Mouse (Mus musculus) midbrain, postnatal 0 days (tissue): ENCODE data around the gene Syndig1. TPM values are rescaled to one million over a fixed set of nuclear protein-coding genes. Genes with fewer than 3 reads are reported as not detected.

ENCODE experiments used
- ATAC-seq: fragments of 200-750 bp; cut with Nextera tagmentation; 2 replicates; pipeline ENCODE4 v1.8.0; 2017; ENCODE audit warnings: moderate number of reproducible peaks, mild to moderate bottlenecking, moderate TSS enrichment, moderate library complexity; ENCODE audit not compliant: low FRiP score
- DNase-seq: peaks from one replicate; pipeline ENCODE4 v3.0.0-alpha.2; 2015; ENCODE audit warnings: low spot score
- H3K27ac ChIP-seq: fragments of 300-500 bp; sonication (generic); 2 replicates; pipeline ENCODE4 v1.5.1; 2014; ENCODE audit warnings: low read depth, mild to moderate bottlenecking, low read length, mixed read lengths
- H3K27me3 ChIP-seq: fragments of 300-500 bp; sonication (generic); 2 replicates; pipeline ENCODE4 v1.6.1; 2014; ENCODE audit warnings: low read length, control low read depth, mixed read lengths; ENCODE audit not compliant: insufficient read depth
- H3K36me3 ChIP-seq: fragments of 300-500 bp; sonication (generic); 2 replicates; pipeline ENCODE4 v1.6.1; 2014; ENCODE audit warnings: low read length, control low read depth, mixed read lengths; ENCODE audit not compliant: insufficient read depth
- H3K4me1 ChIP-seq: fragments of 300-500 bp; sonication (generic); 2 replicates; pipeline ENCODE4 v1.6.1; 2014; ENCODE audit warnings: mild to moderate bottlenecking, control low read depth, antibody characterized with exemption, low read length, mixed read lengths; ENCODE audit not compliant: insufficient read depth
- H3K4me2 ChIP-seq: fragments of 300-500 bp; sonication (generic); 2 replicates; pipeline ENCODE4 v1.6.1; 2014; ENCODE audit warnings: low read depth, mild to moderate bottlenecking, low read length, mixed read lengths; ENCODE audit not compliant: poor library complexity, severe bottlenecking
- H3K4me3 ChIP-seq: fragments of 300-500 bp; sonication (generic); 2 replicates; pipeline ENCODE4 v1.5.1; 2014; ENCODE audit warnings: low read depth, mild to moderate bottlenecking, low read length, moderate library complexity
- H3K9ac ChIP-seq: fragments of 300-500 bp; sonication (generic); replicated peaks from 2 replicates; pipeline ENCODE4 v1.6.1; 2014; ENCODE audit warnings: mild to moderate bottlenecking, low read length, moderate library complexity, mixed read lengths; ENCODE audit not compliant: poor library complexity, severe bottlenecking
- H3K9me3 ChIP-seq: fragments of 300-500 bp; sonication (generic); 2 replicates; pipeline ENCODE4 v1.6.1; 2016; ENCODE audit warnings: low read length, control low read depth
- CTCF ChIP-seq: IDR thresholded peaks from 2 replicates; pipeline ENCODE4 v1.5.1; 2016; ENCODE audit warnings: antibody characterized with exemption, mild to moderate bottlenecking
- WGBS: fragments of 180-500 bp; shearing (Covaris S2); extraction: QIAGEN DNeasy Blood & Tissue Kit; methylation state at CpG from one replicate; pipeline ENCODE4 v1.1.7; 2014; 5-methylcytosine and 5-hydroxymethylcytosine counted together
- polyA plus RNA-seq: library from polyadenylated mRNA; unstranded; fragments of >200 nt; fragmentation: Nextera tagmentation; extraction: Ambion mirVana; gene quantifications from 2 replicates; pipeline ENCODE4 v1.2.1, GENCODE M21; 2015
- total RNA-seq: library from RNA; depleted of rRNA; stranded (reverse); fragments of >200 nt; gene quantifications from 2 replicates; pipeline ENCODE4 v1.2.3, GENCODE M21; 2014

Gene Syndig1
- total and polyA plus RNA-seq, 2 experiments from 2014 or later, result 28.6 to 35.7 TPM

GRCm38 (mm10) chr2:149861002-149861401 is 32.0 kb downstream of the Syndig1 start:
- Histone ChIP-seq H3K9ac (no peak overlapping the region), H3K4me3 (no peak overlapping the region), H3K27ac (no peak overlapping the region), H3K4me2 (no peak overlapping the region), H3K36me3 (no peaks in the 10 kb centered on the region), H3K27me3 (no peaks in the 10 kb centered on the region), H3K4me1 (no peaks in the 10 kb centered on the region), H3K9me3 (no peaks in the 10 kb centered on the region)
- no peak for DNase-seq
- no peak for ATAC-seq
- WGBS, result 90% methylated on average over 3 of the region's 3 CpGs
- TF ChIP-seq CTCF, result no peak

- no peaks in the 10 kb centered on the region for H3K27me3 ChIP-seq
- ATAC-seq, result no peak
- H3K4me1 ChIP-seq, result no peaks in the 10 kb centered on the region
- no peak overlapping the region for H3K27ac ChIP-seq
- no peaks in the 10 kb centered on the region for H3K9me3 ChIP-seq
- WGBS, result 77% methylated on average over 5 of the region's 5 CpGs
- H3K4me2 ChIP-seq, result no peak overlapping the region
- no peaks in the 10 kb centered on the region for H3K36me3 ChIP-seq
- DNase-seq, result no peak
- no peak for TF ChIP-seq CTCF
- H3K4me3 ChIP-seq, result no peak overlapping the region
- H3K9ac ChIP-seq, result no peak overlapping the region
Measured at GRCm38 (mm10) chr2:149865914-149866435, 37.0 kb downstream of the Syndig1 start.

DNA sequence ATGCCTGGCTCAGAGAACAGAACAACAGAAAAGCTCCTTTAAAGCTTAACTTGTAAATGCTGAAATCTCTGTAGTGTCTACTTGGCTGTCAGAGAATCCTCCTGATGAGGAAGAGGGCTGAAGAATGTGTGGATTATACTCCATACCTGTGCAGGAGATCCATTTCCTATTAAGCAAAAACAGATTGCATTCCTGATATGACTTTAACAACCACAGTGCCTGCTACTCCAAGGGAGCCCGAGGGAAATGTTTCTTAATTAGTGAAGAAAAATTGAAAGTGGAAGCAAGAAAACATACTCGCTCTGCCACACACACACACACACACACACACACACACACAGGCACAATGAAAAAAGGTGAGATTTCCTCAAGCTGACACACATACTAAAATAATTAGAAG is 41.5 kb downstream of the Syndig1 start:
- Histone ChIP-seq H3K27ac (no peak overlapping the region), H3K4me2 (no peak overlapping the region), H3K27me3 (no peaks in the 10 kb centered on the region), H3K9ac (no peak overlapping the region), H3K9me3 (no peaks in the 10 kb centered on the region), H3K4me1 (no peaks in the 10 kb centered on the region), H3K36me3 (no peaks in the 10 kb centered on the region), H3K4me3 (no peak overlapping the region)
- no peak for TF ChIP-seq CTCF
- WGBS, result 59% methylated on average over 2 of the region's 2 CpGs
- DNase-seq, result peak; percentile 61
- ATAC-seq, result no peak

- no peak overlapping the region for H3K4me2 ChIP-seq
- no peak overlapping the region for H3K4me3 ChIP-seq
- TF ChIP-seq CTCF, result no peak
- no peak overlapping the region for H3K9ac ChIP-seq
- H3K36me3 ChIP-seq, result no peaks in the 10 kb centered on the region
- ATAC-seq, result no peak
- no peaks in the 10 kb centered on the region for H3K4me1 ChIP-seq
- H3K27me3 ChIP-seq, result no peaks in the 10 kb centered on the region
- WGBS, result 92% methylated on average over 4 of the region's 4 CpGs
- no peaks in the 10 kb centered on the region for H3K9me3 ChIP-seq
- no peak overlapping the region for H3K27ac ChIP-seq
- no peak for DNase-seq
Measured at GRCm38 (mm10) chr2:149872496-149872895, 43.5 kb downstream of the Syndig1 start.

GRCm38 (mm10) chr2:149873346-149873745 is 44.3 kb downstream of the Syndig1 start:
- no peak for DNase-seq
- TF ChIP-seq CTCF, result no peak
- ATAC-seq, result no peak
- no peaks in the 10 kb centered on the region for H3K4me1 ChIP-seq
- H3K4me2 ChIP-seq, result no peak overlapping the region
- H3K4me3 ChIP-seq, result no peak overlapping the region
- no peaks in the 10 kb centered on the region for H3K27me3 ChIP-seq
- no peak overlapping the region for H3K27ac ChIP-seq
- no peaks in the 10 kb centered on the region for H3K9me3 ChIP-seq
- 97% methylated on average over 3 of the region's 3 CpGs for WGBS
- H3K9ac ChIP-seq, result no peak overlapping the region
- no peaks in the 10 kb centered on the region for H3K36me3 ChIP-seq

- no peak overlapping the region for H3K4me3 ChIP-seq
- H3K4me1 ChIP-seq, result no peaks in the 10 kb centered on the region
- TF ChIP-seq CTCF, result no peak
- 75% methylated on average over 2 of the region's 2 CpGs for WGBS
- no peak for ATAC-seq
- no peak overlapping the region for H3K9ac ChIP-seq
- no peaks in the 10 kb centered on the region for H3K36me3 ChIP-seq
- no peaks in the 10 kb centered on the region for H3K27me3 ChIP-seq
- DNase-seq, result no peak
- no peaks in the 10 kb centered on the region for H3K9me3 ChIP-seq
- no peak overlapping the region for H3K27ac ChIP-seq
- H3K4me2 ChIP-seq, result no peak overlapping the region
Measured at GRCm38 (mm10) chr2:149877954-149878353, 48.9 kb downstream of the Syndig1 start.
